Mouse (Mus musculus): ENCODE results near the gene Mettl23.

DNA sequence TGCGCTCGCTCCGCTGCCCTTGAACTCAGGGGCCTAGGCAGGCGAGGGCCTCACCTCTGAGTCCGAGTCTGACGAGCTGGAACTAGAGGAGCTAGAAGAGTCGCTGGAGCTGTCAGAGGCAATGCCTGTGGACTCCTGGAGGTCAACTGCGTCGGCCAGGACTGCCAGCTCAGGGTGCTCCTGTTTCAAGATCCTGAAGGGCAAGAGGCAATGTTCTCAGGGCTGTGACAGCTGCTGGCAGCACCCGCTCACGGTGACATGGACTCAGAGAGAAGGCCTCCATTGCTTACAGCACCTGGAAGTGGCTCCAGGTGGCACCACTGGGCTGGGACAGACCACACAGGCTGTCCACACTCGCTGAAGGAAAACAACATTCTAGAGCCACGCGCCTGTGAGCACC lies 4.1 kb upstream of the Mettl23 start:
- no peak for TF ChIP-seq POLR2A (IDR thresholded peaks at IDR 0.05; ENCODE audit: low read depth, low read length)
- TF ChIP-seq CTCF (IDR thresholded peaks at IDR 0.05; ENCODE audit: extremely low read depth, insufficient read depth, insufficient read length, insufficient replicate concordance) = no peak
